Mouse (Mus musculus) hindbrain, embryonic 15.5 days (tissue): ENCODE measurements around the gene Opcml. TPM values are rescaled to one million over a fixed set of nuclear protein-coding genes. Genes with fewer than 3 reads are reported as not detected.
A peak's percentile ranks its signal among the peaks of the same experiment; 100 is the strongest.

Experiments used
- ATAC-seq: fragments of 200-750 bp; cut with Nextera tagmentation; 2 replicates; pipeline ENCODE4 v1.8.0; 2017; ENCODE audit warnings: low read depth, moderate number of reproducible peaks, moderate TSS enrichment; ENCODE audit not compliant: low FRiP score
- H3K27ac ChIP-seq: fragments of 300-500 bp; sonication (generic); replicated peaks from 2 replicates; pipeline ENCODE4 v1.5.1; 2015; ENCODE audit warnings: mild to moderate bottlenecking, inconsistent platforms
- H3K27me3 ChIP-seq: fragments of 300-500 bp; sonication (generic); 2 replicates; pipeline ENCODE4 v1.6.1; 2015; ENCODE audit warnings: control low read depth, inconsistent platforms
- H3K36me3 ChIP-seq: fragments of 300-500 bp; sonication (generic); 2 replicates; pipeline ENCODE4 v1.6.1; 2015; ENCODE audit warnings: control low read depth, inconsistent platforms
- H3K4me1 ChIP-seq: fragments of 300-500 bp; sonication (generic); replicated peaks from 2 replicates; pipeline ENCODE4 v1.6.1; 2015; ENCODE audit warnings: control low read depth, inconsistent platforms
- H3K4me2 ChIP-seq: fragments of 300-500 bp; sonication (generic); 2 replicates; pipeline ENCODE4 v1.6.1; 2015; ENCODE audit warnings: moderate library complexity, mild to moderate bottlenecking, inconsistent platforms
- H3K4me3 ChIP-seq: fragments of 300-500 bp; sonication (generic); 2 replicates; pipeline ENCODE4 v1.5.1; 2015; ENCODE audit warnings: mild to moderate bottlenecking, inconsistent platforms
- H3K9ac ChIP-seq: fragments of 300-500 bp; sonication (generic); 2 replicates; pipeline ENCODE4 v1.6.1; 2015; ENCODE audit warnings: inconsistent platforms
- H3K9me3 ChIP-seq: fragments of 300-500 bp; sonication (generic); 2 replicates; pipeline ENCODE4 v1.6.1; 2016; ENCODE audit warnings: control low read depth, inconsistent platforms
- WGBS: fragments of 180-500 bp; shearing (Covaris S2); methylation state at CpG from one replicate; pipeline ENCODE4 v1.1.7; 2015; 5-methylcytosine and 5-hydroxymethylcytosine counted together
- polyA plus RNA-seq: library from polyadenylated mRNA; unstranded; fragments of >200 nt; fragmentation: Nextera tagmentation; extraction: Ambion mirVana; gene quantifications from 2 replicates; pipeline ENCODE4 v1.2.1, GENCODE M21; 2015

Gene Opcml
- polyA plus RNA-seq, 1 experiment from 2014 or later, result 41.8 TPM

GRCm38 (mm10) chr9:28471501-28471900 is 680.9 kb downstream of the Opcml start:
- Histone ChIP-seq H3K36me3 (no peaks in the 10 kb centered on the region), H3K4me2 (no peak overlapping the region), H3K27me3 (no peaks in the 10 kb centered on the region), H3K4me3 (no peak overlapping the region), H3K27ac (no peak overlapping the region), H3K9ac (no peak overlapping the region), H3K4me1 (no peaks in the 10 kb centered on the region; the same call in 1 of the 2 replicates), H3K9me3 (no peaks in the 10 kb centered on the region)
- no peak for ATAC-seq
- WGBS, result 37% methylated on average over 4 of the region's 4 CpGs

GRCm38 (mm10) chr9:28474586-28474985 is 684.0 kb downstream of the Opcml start:
- Histone ChIP-seq H3K27ac (no peak overlapping the region), H3K4me2 (no peak overlapping the region), H3K27me3 (no peaks in the 10 kb centered on the region), H3K9ac (no peak overlapping the region), H3K9me3 (no peaks in the 10 kb centered on the region), H3K36me3 (no peaks in the 10 kb centered on the region), H3K4me3 (no peak overlapping the region), H3K4me1 (no peaks in the 10 kb centered on the region; the same call in 1 of the 2 replicates)
- WGBS, result 90% methylated on average over 6 of the region's 6 CpGs
- ATAC-seq, result no peak

GRCm38 (mm10) chr9:28481261-28481660 is 690.7 kb downstream of the Opcml start:
- H3K4me1 ChIP-seq, result no peaks in the 10 kb centered on the region
- no peak overlapping the region for H3K9ac ChIP-seq
- no peaks in the 10 kb centered on the region for H3K27me3 ChIP-seq
- H3K4me2 ChIP-seq, result no peak overlapping the region
- H3K36me3 ChIP-seq, result no peaks in the 10 kb centered on the region
- no peak for ATAC-seq
- no peak overlapping the region for H3K27ac ChIP-seq
- no peaks in the 10 kb centered on the region for H3K9me3 ChIP-seq
- 87% methylated on average over 4 of the region's 4 CpGs for WGBS
- no peak overlapping the region for H3K4me3 ChIP-seq

- Histone ChIP-seq H3K4me2 (no peak overlapping the region), H3K36me3 (no peaks in the 10 kb centered on the region), H3K4me3 (no peak overlapping the region), H3K9ac (no peak overlapping the region), H3K27me3 (no peaks in the 10 kb centered on the region), H3K27ac (no peak overlapping the region), H3K4me1 (no peaks in the 10 kb centered on the region), H3K9me3 (no peaks in the 10 kb centered on the region)
- WGBS, result 63% methylated on average over 2 of the region's 2 CpGs
- ATAC-seq, result no peak
These were observed 697.9 kb downstream of the Opcml start for GRCm38 (mm10) chr9:28488499-28488898.

- no peak for ATAC-seq
- H3K27ac ChIP-seq, result no peak overlapping the region
- H3K9ac ChIP-seq, result no peak overlapping the region
- H3K4me2 ChIP-seq, result no peak overlapping the region
- H3K4me3 ChIP-seq, result no peak overlapping the region
- no peaks in the 10 kb centered on the region for H3K9me3 ChIP-seq
- 68% methylated on average over 4 of the region's 4 CpGs for WGBS
- H3K36me3 ChIP-seq, result no peaks in the 10 kb centered on the region
- H3K4me1 ChIP-seq, result no peaks in the 10 kb centered on the region
- H3K27me3 ChIP-seq, result no peaks in the 10 kb centered on the region
These were observed 699.3 kb downstream of the Opcml start for GRCm38 (mm10) chr9:28489828-28490227.

- H3K36me3 ChIP-seq, result no peaks in the 10 kb centered on the region
- no peak overlapping the region for H3K27ac ChIP-seq
- no peak overlapping the region for H3K4me2 ChIP-seq
- no peak for ATAC-seq
- no peaks in the 10 kb centered on the region for H3K4me1 ChIP-seq
- no peak overlapping the region for H3K9ac ChIP-seq
- H3K9me3 ChIP-seq, result no peaks in the 10 kb centered on the region
- 85% methylated on average over 3 of the region's 3 CpGs for WGBS
- H3K4me3 ChIP-seq, result no peak overlapping the region
- no peaks in the 10 kb centered on the region for H3K27me3 ChIP-seq
These were observed 699.8 kb downstream of the Opcml start for GRCm38 (mm10) chr9:28490410-28490809.

GRCm38 (mm10) chr9:28499841-28500794 is 709.5 kb downstream of the Opcml start:
- Histone ChIP-seq H3K9ac (0 out of 2 replicates have a peak overlapping the region, but pooled peaks have one; percentile 4), H3K4me1 (no peaks in the 10 kb centered on the region; the same call in 1 of the 2 replicates), H3K36me3 (no peaks in the 10 kb centered on the region), H3K9me3 (no peaks in the 10 kb centered on the region), H3K4me2 (no peak overlapping the region), H3K27ac (no peak overlapping the region), H3K4me3 (no peak overlapping the region), H3K27me3 (no peaks in the 10 kb centered on the region)
- WGBS, result 66% methylated on average over 12 of the region's 12 CpGs
- no peak for ATAC-seq

- Histone ChIP-seq H3K27ac (no peak overlapping the region), H3K4me1 (0 out of 2 replicates have a peak, but pooled peaks cover 12% of the 10 kb centered on the region), H3K36me3 (no peaks in the 10 kb centered on the region), H3K4me2 (no peak overlapping the region), H3K9me3 (no peaks in the 10 kb centered on the region), H3K27me3 (no peaks in the 10 kb centered on the region), H3K4me3 (no peak overlapping the region), H3K9ac (no peak overlapping the region)
- WGBS, result 95% methylated on average over 3 of the region's 3 CpGs
- ATAC-seq, result no peak
These were observed 723.3 kb downstream of the Opcml start for GRCm38 (mm10) chr9:28513905-28514304.

GRCm38 (mm10) chr9:28533191-28533590 is 742.6 kb downstream of the Opcml start:
- no peak for ATAC-seq
- WGBS, result 66% methylated on average over 1 of the region's 1 CpGs
- Histone ChIP-seq H3K27ac (no peak overlapping the region), H3K27me3 (no peaks in the 10 kb centered on the region), H3K4me2 (no peak overlapping the region), H3K9me3 (no peaks in the 10 kb centered on the region), H3K4me1 (no peaks in the 10 kb centered on the region), H3K9ac (no peak overlapping the region), H3K4me3 (no peak overlapping the region), H3K36me3 (no peaks in the 10 kb centered on the region)

GRCm38 (mm10) chr9:28535006-28535405 is 744.4 kb downstream of the Opcml start:
- H3K4me1 ChIP-seq, result 0 out of 2 replicates have a peak, but pooled peaks cover 2% of the 10 kb centered on the region
- H3K9me3 ChIP-seq, result no peaks in the 10 kb centered on the region
- H3K4me3 ChIP-seq, result no peak overlapping the region
- no peak overlapping the region for H3K9ac ChIP-seq
- H3K4me2 ChIP-seq, result no peak overlapping the region
- WGBS, result 88% methylated on average over 4 of the region's 4 CpGs
- no peak for ATAC-seq
- H3K27ac ChIP-seq, result no peak overlapping the region
- no peaks in the 10 kb centered on the region for H3K27me3 ChIP-seq
- H3K36me3 ChIP-seq, result no peaks in the 10 kb centered on the region

- Histone ChIP-seq H3K4me3 (no peak overlapping the region), H3K27ac (no peak overlapping the region), H3K9ac (no peak overlapping the region), H3K4me2 (no peak overlapping the region), H3K4me1 (0 out of 2 replicates have a peak, but pooled peaks cover 3% of the 10 kb centered on the region), H3K27me3 (no peaks in the 10 kb centered on the region), H3K36me3 (no peaks in the 10 kb centered on the region), H3K9me3 (no peaks in the 10 kb centered on the region)
- 75% methylated on average over 4 of the region's 4 CpGs for WGBS
- no peak for ATAC-seq
These were observed 746.1 kb downstream of the Opcml start for GRCm38 (mm10) chr9:28536637-28537036.

- Histone ChIP-seq H3K36me3 (no peaks in the 10 kb centered on the region), H3K4me2 (no peak overlapping the region), H3K4me1 (peaks cover 4% of the 10 kb centered on the region; the same call in 1 of the 2 replicates), H3K27ac (peak overlapping the region; percentile 20; the same call in 1 of the 2 replicates), H3K9ac (no peak overlapping the region), H3K4me3 (no peak overlapping the region), H3K9me3 (no peaks in the 10 kb centered on the region), H3K27me3 (no peaks in the 10 kb centered on the region)
- ATAC-seq, result peak; percentile 65; the same call in 1 of the 2 replicates
- 27% methylated on average over 9 of the region's 9 CpGs for WGBS
These were observed 757.6 kb downstream of the Opcml start for GRCm38 (mm10) chr9:28548189-28548588.
